31 mouse cellular contexts compared by ENCODE assay signal in the genomic region with DNA sequence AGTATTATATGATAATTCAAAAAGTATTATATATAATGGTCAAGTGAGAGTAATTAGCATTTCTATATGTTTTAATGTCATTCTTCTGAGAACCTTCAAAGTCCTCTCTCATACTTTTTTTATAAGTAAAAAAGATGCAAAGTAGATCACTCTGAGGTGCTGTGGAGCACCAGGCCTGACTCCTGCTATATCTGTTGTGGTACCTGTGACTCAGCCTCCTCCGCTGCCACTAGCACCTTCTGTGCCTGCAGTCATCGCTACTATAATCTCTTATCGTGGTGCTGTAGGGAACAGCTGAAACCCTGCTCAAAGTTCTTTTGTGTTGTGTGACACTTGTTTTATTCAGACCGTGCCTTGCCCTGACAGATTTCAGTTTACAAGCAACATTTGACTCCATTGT. TPM values are rescaled to one million over a fixed set of nuclear protein-coding genes. Genes with fewer than 3 reads are reported as not detected.
DNase-seq lines count a peak whose midpoint lies in the region; ATAC-seq lines count a peak whose summit lies in the region.
"Had no signal": no experiment of that assay in that cellular context is flagged by ENCODE, and none has a peak within 500 bp of the region (broad histone marks: within the 10 kb centered on the region; RNA-seq: fewer than 3 reads in every experiment).

No protein-coding gene starts in this region.

- no peaks in the 10 kb centered on the region for H3K9me3 ChIP-seq in limb, embryonic 11.5 days (ENCODE audit: control insufficient read depth, low read length)
- no peaks in the 10 kb centered on the region for H3K9me3 ChIP-seq in limb, embryonic 10.5 days (replicated peaks)
- H3K9me3 ChIP-seq in intestine, embryonic 16.5 days (ENCODE audit: control insufficient read depth, low read length): no peaks in the 10 kb centered on the region
- H3K9me3 ChIP-seq in stomach, embryonic 16.5 days (replicated peaks; ENCODE audit: control insufficient read depth, low read length): no peaks in the 10 kb centered on the region
- H3K9me3 ChIP-seq: embryonic facial prominence, embryonic 12.5 days; embryonic facial prominence, embryonic 15.5 days; G1E; hindbrain, embryonic 10.5 days; hindbrain, embryonic 13.5 days had no signal

- H3K4me1 ChIP-seq in limb, embryonic 11.5 days (ENCODE audit: control insufficient read depth, insufficient read depth, low read length): no peaks in the 10 kb centered on the region
- peaks cover 10% of the 10 kb centered on the region for H3K4me1 ChIP-seq in limb, embryonic 10.5 days
- no peaks in the 10 kb centered on the region for H3K4me1 ChIP-seq in intestine, embryonic 16.5 days (ENCODE audit: control insufficient read depth, insufficient read depth, low read length)
- no peaks in the 10 kb centered on the region for H3K4me1 ChIP-seq in stomach, embryonic 16.5 days (ENCODE audit: control insufficient read depth, insufficient read depth, low read length)
- H3K4me1 ChIP-seq: embryonic facial prominence, embryonic 12.5 days; embryonic facial prominence, embryonic 15.5 days; hindbrain, embryonic 13.5 days had no signal

- ATAC-seq in limb, embryonic 11.5 days (ENCODE audit: insufficient number of reproducible peaks, low FRiP score, low TSS enrichment, low read depth): 0 out of 2 replicates have a peak, but pooled peaks have one; percentile 26
- ATAC-seq in intestine, embryonic 16.5 days: peak; percentile 80
- ATAC-seq in stomach, embryonic 16.5 days (ENCODE audit: insufficient read depth, low FRiP score): no peak; the same call in 1 of the 2 replicates
- ATAC-seq: forebrain, embryonic 14.5 days; forebrain, postnatal 0 days; hindbrain, embryonic 16.5 days; Patski had no signal

- H3K4me3 ChIP-seq in limb, embryonic 11.5 days (ENCODE audit: low read depth, low read length): no peak overlapping the region
- no peak overlapping the region for H3K4me3 ChIP-seq in limb, embryonic 10.5 days
- H3K4me3 ChIP-seq in intestine, embryonic 16.5 days (ENCODE audit: low read length): no peak overlapping the region
- no peak overlapping the region for H3K4me3 ChIP-seq in stomach, embryonic 16.5 days (replicated peaks; ENCODE audit: low read length)
- H3K4me3 ChIP-seq: embryonic facial prominence, embryonic 12.5 days; embryonic facial prominence, embryonic 15.5 days; heart, adult 2 months; hindbrain, embryonic 10.5 days; hindbrain, embryonic 13.5 days had no signal

- H3K4me2 ChIP-seq in limb, embryonic 11.5 days (ENCODE audit: low read depth, severe bottlenecking): no peak overlapping the region
- H3K4me2 ChIP-seq in intestine, embryonic 16.5 days (ENCODE audit: low read depth, low read length): no peak overlapping the region
- H3K4me2 ChIP-seq in stomach, embryonic 16.5 days (ENCODE audit: low read depth, low read length): no peak overlapping the region
- H3K4me2 ChIP-seq: embryonic facial prominence, embryonic 12.5 days; embryonic facial prominence, embryonic 15.5 days; heart, embryonic 11.5 days; hindbrain, embryonic 13.5 days had no signal

- no peak overlapping the region for H3K27ac ChIP-seq in limb, embryonic 11.5 days (replicated peaks; ENCODE audit: low read depth, low read length)
- no peak overlapping the region for H3K27ac ChIP-seq in limb, embryonic 10.5 days
- no peak overlapping the region for H3K27ac ChIP-seq in intestine, embryonic 16.5 days (ENCODE audit: low read length)
- peak overlapping the region; percentile 49; the same call in 1 of the 2 replicates for H3K27ac ChIP-seq in stomach, embryonic 16.5 days (ENCODE audit: low read length)
- H3K27ac ChIP-seq: embryonic facial prominence, embryonic 12.5 days; heart, adult 2 months; hindbrain, embryonic 10.5 days; hindbrain, embryonic 13.5 days had no signal

- no peak overlapping the region for H3K9ac ChIP-seq in limb, embryonic 11.5 days (ENCODE audit: low read length)
- no peak overlapping the region for H3K9ac ChIP-seq in intestine, embryonic 16.5 days (ENCODE audit: low read depth, low read length)
- H3K9ac ChIP-seq in stomach, embryonic 16.5 days (ENCODE audit: low read length): no peak overlapping the region
- H3K9ac ChIP-seq: embryonic facial prominence, embryonic 12.5 days; embryonic facial prominence, embryonic 15.5 days; forebrain, postnatal 0 days; hindbrain, embryonic 13.5 days had no signal

- H3K27me3 ChIP-seq in limb, embryonic 11.5 days (ENCODE audit: control insufficient read depth, insufficient read depth, low read length): no peaks in the 10 kb centered on the region
- no peaks in the 10 kb centered on the region for H3K27me3 ChIP-seq in limb, embryonic 10.5 days (ENCODE audit: low read depth, poor library complexity, severe bottlenecking)
- H3K27me3 ChIP-seq in intestine, embryonic 16.5 days (replicated peaks; ENCODE audit: control insufficient read depth, insufficient read depth, low read length): no peaks in the 10 kb centered on the region
- no peaks in the 10 kb centered on the region for H3K27me3 ChIP-seq in stomach, embryonic 16.5 days (ENCODE audit: control insufficient read depth, insufficient read depth, low read length)
- H3K27me3 ChIP-seq: CH12.LX; embryonic facial prominence, embryonic 12.5 days; embryonic facial prominence, embryonic 15.5 days; hindbrain, embryonic 13.5 days had no signal

- no peaks in the 10 kb centered on the region for H3K36me3 ChIP-seq in limb, embryonic 11.5 days (ENCODE audit: control insufficient read depth, insufficient read depth, low read length)
- H3K36me3 ChIP-seq in limb, embryonic 10.5 days: no peaks in the 10 kb centered on the region
- H3K36me3 ChIP-seq in intestine, embryonic 16.5 days (ENCODE audit: control insufficient read depth, insufficient read depth, low read length): no peaks in the 10 kb centered on the region
- H3K36me3 ChIP-seq in stomach, embryonic 16.5 days (ENCODE audit: control insufficient read depth, insufficient read depth, low read length): no peaks in the 10 kb centered on the region
- H3K36me3 ChIP-seq: embryonic facial prominence, embryonic 12.5 days; embryonic facial prominence, embryonic 15.5 days; G1E; hindbrain, embryonic 10.5 days; hindbrain, embryonic 13.5 days had no signal

- DNase-seq in limb, embryonic 11.5 days (ENCODE audit: low spot score): no peak
- no peak for DNase-seq in limb, embryonic 10.5 days (ENCODE audit: low spot score)
- peak; percentile 33 for DNase-seq in brain, adult 2 months (ENCODE audit: low read depth, low spot score)
- no peak for DNase-seq in adrenal gland, adult 8-10 months
- no peak for DNase-seq in heart, postnatal 36 days
- DNase-seq: adrenal gland, postnatal 14 days; cerebellum, adult 18-20 months; cerebellum, adult 9-10 months; cerebellum, postnatal 14 days; forebrain, postnatal 0 days; gastrocnemius, postnatal 25 days; heart, adult 2 months had no signal

- WGBS in limb, embryonic 11.5 days: 88% methylated on average over 4 of the region's 4 CpGs
- 89% methylated on average over 4 of the region's 4 CpGs for WGBS in limb, embryonic 10.5 days
- 67% methylated on average over 4 of the region's 4 CpGs for WGBS in intestine, embryonic 16.5 days
- WGBS in stomach, embryonic 16.5 days: 60% methylated on average over 4 of the region's 4 CpGs

- intact Hi-C loops in heart, postnatal 36 days (cut with DNase I): no loop called here

RNA-seq across cellular contexts. Expression of a gene that starts 0.5 kb away (rescaled TPM):
- polyA plus RNA-seq in limb, embryonic 11.5 days (2014; fragmentation: Nextera tagmentation; extraction: Ambion mirVana): 0.16 TPM in 1 of 2 replicates, not detected in the other
- polyA plus RNA-seq in limb, embryonic 10.5 days (2016; fragmentation: Nextera tagmentation; extraction: Ambion mirVana): 0.09 and 0.10 TPM in 2 replicates
- 2.6 TPM in 2 replicates for polyA plus RNA-seq in intestine, embryonic 16.5 days (2015; fragmentation: Nextera tagmentation; extraction: Ambion mirVana)
- 11.2 and 16.2 TPM in 2 replicates for polyA plus RNA-seq in stomach, embryonic 16.5 days (2015; fragmentation: Nextera tagmentation; extraction: Ambion mirVana)
- not detected for total RNA-seq in adrenal gland, adult 8-10 months (2022)
- not detected for total RNA-seq in heart, postnatal 36 days (2021)
- total RNA-seq: adrenal gland, adult 18-20 months; adrenal gland, postnatal 14 days; CH12.LX; forebrain, postnatal 0 days; gastrocnemius, adult 8-10 months; gastrocnemius, postnatal 25 days; heart, adult 2 months; heart, postnatal 25 days had no signal
- polyA plus RNA-seq: forebrain, embryonic 11.5 days; forebrain, embryonic 14.5 days; forebrain, postnatal 0 days; frontal cortex, adult 2 months; G1E; heart, embryonic 11.5 days; heart, embryonic 14.5 days; heart, postnatal 0 days; hindbrain, embryonic 10.5 days; hindbrain, embryonic 13.5 days; hindbrain, embryonic 16.5 days had no signal

RNA-seq across cellular contexts. Expression of a gene that starts 25.6 kb away (rescaled TPM):
- polyA plus RNA-seq in limb, embryonic 11.5 days (2014; fragmentation: Nextera tagmentation; extraction: Ambion mirVana): 11.9 and 12.0 TPM in 2 replicates
- 13.8 and 15.7 TPM in 2 replicates for polyA plus RNA-seq in limb, embryonic 10.5 days (2016; fragmentation: Nextera tagmentation; extraction: Ambion mirVana)
- 22.9 and 24.3 TPM in 2 replicates for polyA plus RNA-seq in intestine, embryonic 16.5 days (2015; fragmentation: Nextera tagmentation; extraction: Ambion mirVana)
- 12.5 and 13.2 TPM in 2 replicates for polyA plus RNA-seq in stomach, embryonic 16.5 days (2015; fragmentation: Nextera tagmentation; extraction: Ambion mirVana)
- total RNA-seq in adrenal gland, adult 8-10 months (2022): 1 to 10 TPM; 6.3 to 8.1 (median 7.1) TPM
- 1 to 10 TPM; 2.7 to 5.4 TPM for total RNA-seq in heart, postnatal 36 days (2021)
- polyA plus RNA-seq: G1E had no signal
